Mouse (Mus musculus): ENCODE measurements around the gene Dpp7.
A peak's percentile ranks its signal among the peaks of the same experiment; 100 is the strongest.

Dpp7 gene

DNA sequence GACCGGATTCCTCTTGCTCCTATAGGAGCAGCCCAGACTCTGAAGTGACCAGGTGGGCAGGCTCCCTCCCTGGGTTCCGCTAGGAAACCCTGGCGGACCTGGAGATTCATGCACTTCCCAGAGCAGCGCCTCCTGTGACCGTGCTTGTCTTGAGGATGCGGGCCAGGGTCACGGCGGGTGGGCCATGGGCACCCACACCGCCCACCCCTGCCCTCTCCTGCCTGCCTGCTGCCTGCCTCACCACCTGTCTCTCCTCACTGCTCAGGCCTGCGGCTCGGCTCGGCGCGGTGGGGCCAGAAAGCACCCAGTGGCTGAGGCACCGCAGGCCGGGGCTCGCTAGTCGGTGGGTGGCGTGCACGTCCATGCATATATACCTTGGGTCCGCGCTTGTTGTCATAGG, 45.2 kb downstream of the Dpp7 start:
- DNase-seq (ENCODE audit: low read depth) = no peak

DNA sequence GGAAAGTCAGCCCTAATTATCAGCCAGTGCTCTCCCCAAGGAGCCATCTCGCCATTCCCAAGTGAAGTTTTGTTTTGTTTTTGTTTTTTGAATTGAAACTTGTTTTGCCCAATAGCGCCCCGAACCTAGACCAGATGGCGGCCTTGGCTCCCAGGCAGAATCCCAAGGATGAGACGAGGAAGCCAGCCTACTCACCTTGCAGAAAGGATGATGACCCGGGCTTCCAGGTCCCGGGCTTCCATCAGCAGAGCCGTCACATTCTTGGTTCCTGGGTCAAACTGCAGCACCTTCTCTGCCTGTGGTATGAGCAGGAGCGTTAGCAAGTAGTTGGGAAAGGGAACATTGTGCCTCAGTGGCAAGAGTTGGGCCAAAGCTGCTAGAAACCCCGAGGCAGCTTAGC, 46.0 kb downstream of the Dpp7 start:
- DNase-seq (ENCODE audit: low read depth) = no peak

DNA sequence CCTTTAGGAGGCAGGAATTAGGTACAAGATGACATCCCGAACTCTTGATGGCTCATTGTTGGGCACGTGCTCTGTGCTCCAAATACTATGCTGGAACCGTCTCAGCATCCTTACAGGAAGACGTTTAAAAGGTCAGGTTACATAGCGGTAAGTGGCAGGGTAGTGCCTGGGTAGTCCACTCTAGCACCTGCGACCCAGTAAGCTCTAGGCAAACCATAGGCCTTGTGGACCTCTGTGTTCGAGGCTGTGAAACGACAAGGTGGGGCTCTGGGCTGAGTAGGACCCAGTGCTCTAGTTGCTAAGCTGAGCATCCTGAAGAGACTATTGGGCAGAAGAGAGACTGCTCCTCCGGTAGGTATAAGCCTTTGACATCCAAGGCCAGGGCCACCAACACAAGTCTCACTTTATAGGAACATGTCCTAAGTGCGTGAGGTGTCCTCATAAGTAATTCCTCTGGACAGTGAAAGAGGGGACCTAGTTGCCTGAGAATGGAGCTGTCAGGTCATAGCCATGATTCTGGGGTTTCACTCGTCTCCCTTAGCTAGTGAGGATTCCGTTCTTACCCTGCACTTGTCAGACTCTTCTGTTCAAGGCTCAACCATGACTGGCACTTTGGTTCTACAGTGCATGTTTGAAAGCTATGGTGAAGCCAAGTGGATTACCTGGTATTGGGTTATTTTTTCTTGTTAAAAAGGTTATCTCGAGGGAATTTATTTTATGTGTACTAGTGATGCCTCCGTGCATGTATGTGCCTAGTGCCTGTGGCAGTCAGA, 50.4 kb downstream of the Dpp7 start:
- DNase-seq (ENCODE audit: low read depth) = no peak

DNA sequence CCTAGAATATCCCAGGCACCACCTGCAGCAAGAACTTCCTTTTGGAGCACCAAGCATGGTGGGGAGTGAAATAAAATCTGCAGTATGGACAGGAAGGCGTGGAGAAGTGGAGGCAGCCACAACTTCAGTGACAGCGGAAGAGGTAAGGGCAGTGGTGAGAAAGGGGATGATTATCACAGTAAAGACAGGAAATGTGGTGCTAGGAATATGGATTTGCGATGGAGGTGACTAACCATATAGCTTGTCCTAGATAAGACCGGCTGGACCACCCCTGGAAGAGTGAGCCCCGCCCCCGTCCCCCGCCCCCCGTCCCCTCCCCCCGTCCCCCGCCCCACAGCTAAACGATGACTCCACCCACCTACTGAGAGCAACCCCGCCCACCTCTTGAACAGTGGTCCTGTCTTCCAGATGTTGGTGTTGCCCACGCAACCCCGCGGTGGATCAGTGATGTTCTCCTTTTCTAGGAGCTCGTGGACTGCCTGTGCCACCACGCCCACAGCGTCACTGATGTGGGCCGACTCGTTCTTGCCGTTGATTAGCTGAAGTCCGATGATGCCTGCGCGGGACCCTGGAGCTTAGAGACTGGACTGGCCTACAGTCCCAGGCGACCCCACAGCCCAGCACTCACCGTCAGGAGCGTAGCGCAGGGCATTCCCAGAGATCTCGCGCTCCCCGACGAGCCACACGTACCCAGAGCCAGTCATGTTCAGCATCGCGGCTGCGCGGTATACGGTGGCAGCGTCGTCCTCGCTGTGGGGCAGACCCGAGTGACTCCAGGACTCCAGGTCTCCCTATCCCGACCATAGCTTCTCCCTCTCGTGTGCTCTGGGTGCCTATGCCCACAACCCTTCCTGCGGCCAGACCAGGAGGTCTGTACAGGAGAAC, 51.3 kb downstream of the Dpp7 start:
- peak; percentile 36 for DNase-seq (ENCODE audit: low read depth)

DNA sequence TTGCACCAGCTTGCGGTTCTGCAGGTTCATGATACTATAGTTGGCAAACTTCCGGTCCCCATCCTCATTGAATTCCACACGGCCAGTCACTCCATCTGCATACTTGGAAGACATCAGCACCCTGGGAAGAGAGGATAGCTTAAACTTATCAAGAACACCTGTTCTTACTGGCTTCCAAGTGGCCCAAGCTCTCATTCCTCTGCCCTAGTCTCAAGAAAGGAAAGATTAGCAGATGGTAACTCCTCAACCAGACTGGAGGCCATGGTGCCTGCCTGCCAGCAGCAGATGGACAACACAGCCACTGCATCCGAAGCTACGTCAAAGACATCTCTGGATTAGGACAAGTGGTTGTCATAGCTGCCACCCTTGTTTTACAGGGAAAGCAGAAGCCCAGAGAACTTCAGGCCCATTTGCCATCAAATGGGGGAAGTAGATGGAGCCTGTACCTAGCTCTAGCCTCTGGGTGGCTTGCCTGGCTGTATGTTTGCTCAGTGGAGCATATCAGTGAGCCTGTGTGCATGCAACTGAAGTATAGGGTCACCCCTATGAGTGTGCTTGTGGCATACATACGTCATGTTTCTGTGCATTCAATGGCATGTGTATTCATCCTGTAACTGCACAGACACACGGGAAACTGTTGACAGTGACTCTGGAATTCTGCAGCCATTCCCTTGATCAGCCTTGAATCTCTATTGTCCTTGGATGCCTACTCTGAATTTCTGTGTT, 52.1 kb downstream of the Dpp7 start:
- no peak for DNase-seq (ENCODE audit: low read depth)

DNA sequence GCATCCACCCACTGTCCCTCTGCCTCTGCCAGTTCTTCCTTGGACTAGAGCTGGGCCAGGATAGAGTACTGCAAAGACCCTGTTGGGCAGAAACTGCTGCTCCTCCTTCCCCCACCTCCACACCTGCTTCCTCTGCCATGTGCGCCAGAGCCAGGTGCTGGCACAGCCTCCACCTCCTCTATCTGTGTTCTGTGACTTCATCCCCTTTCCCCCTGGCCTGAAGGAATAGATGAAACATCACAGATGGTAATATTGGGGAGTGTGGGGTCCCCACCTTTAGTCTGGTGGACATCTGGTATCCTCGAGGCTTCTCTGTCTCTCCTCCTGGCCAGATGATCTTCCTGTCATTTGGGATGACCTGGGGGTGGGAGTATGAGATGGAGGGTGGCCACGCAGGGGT, 52.7 kb downstream of the Dpp7 start:
- no peak for DNase-seq (ENCODE audit: low read depth)
